Mouse (Mus musculus) liver, postnatal 0 days (tissue): ENCODE measurements around the gene Pdzd2. TPM values are rescaled to one million over a fixed set of nuclear protein-coding genes. Genes with fewer than 3 reads are reported as not detected.

ENCODE experiments used
- ATAC-seq: fragments of 200-750 bp; cut with Nextera tagmentation; 2 replicates; pipeline ENCODE4 v1.8.0; 2017; ENCODE audit warnings: mild to moderate bottlenecking, moderate library complexity
- DNase-seq: peaks from one replicate; pipeline ENCODE4 v3.0.0-alpha.2; 2016
- H3K27ac ChIP-seq: fragments of 300-500 bp; sonication (generic); 2 replicates; pipeline ENCODE4 v1.5.1; 2014; ENCODE audit warnings: antibody characterized with exemption, moderate library complexity, mild to moderate bottlenecking, low read depth
- H3K27me3 ChIP-seq: fragments of 300-500 bp; sonication (generic); 2 replicates; pipeline ENCODE4 v1.6.1; 2014; ENCODE audit warnings: low read length, control low read depth, mixed read lengths; ENCODE audit not compliant: insufficient read depth
- H3K36me3 ChIP-seq: fragments of 300-500 bp; sonication (generic); replicated peaks from 2 replicates; pipeline ENCODE4 v1.6.1; 2014; ENCODE audit warnings: mild to moderate bottlenecking, control low read depth, low read length, moderate library complexity, mixed read lengths; ENCODE audit not compliant: insufficient read depth
- H3K4me1 ChIP-seq: fragments of 300-500 bp; sonication (generic); 2 replicates; pipeline ENCODE4 v1.6.1; 2014; ENCODE audit warnings: antibody characterized with exemption, mild to moderate bottlenecking, control low read depth; ENCODE audit not compliant: insufficient read depth
- H3K4me2 ChIP-seq: fragments of 300-500 bp; sonication (generic); 2 replicates; pipeline ENCODE4 v1.6.1; 2014; ENCODE audit warnings: low read depth, mild to moderate bottlenecking, low read length, moderate library complexity, mixed read lengths
- H3K4me3 ChIP-seq: fragments of 300-500 bp; sonication (generic); 2 replicates; pipeline ENCODE4 v1.5.1; 2014; ENCODE audit warnings: low read depth, low read length
- H3K9ac ChIP-seq: fragments of 300-500 bp; sonication (generic); replicated peaks from 2 replicates; pipeline ENCODE4 v1.6.1; 2014; ENCODE audit warnings: mild to moderate bottlenecking, moderate library complexity
- H3K9me3 ChIP-seq: fragments of 300-500 bp; sonication (generic); 2 replicates; pipeline ENCODE4 v1.6.1; 2016; ENCODE audit warnings: mild to moderate bottlenecking, control low read depth, low read length, mixed read lengths
- CTCF ChIP-seq: sonication (generic); IDR thresholded peaks from 2 replicates; pipeline ENCODE4 v1.5.1; 2016; ENCODE audit warnings: antibody characterized with exemption, low read depth
- EP300 ChIP-seq: IDR thresholded peaks from 2 replicates; pipeline ENCODE4 v1.6.1; 2016; ENCODE audit warnings: antibody characterized with exemption, low read depth, mild to moderate bottlenecking
- WGBS: fragments of 180-500 bp; shearing (Covaris S2); extraction: QIAGEN DNeasy Blood & Tissue Kit; methylation state at CpG from one replicate; pipeline ENCODE4 v1.1.7; 2014; ENCODE audit not compliant: insufficient replicate concordance; 5-methylcytosine and 5-hydroxymethylcytosine counted together
- polyA plus RNA-seq: library from polyadenylated mRNA; unstranded; fragments of >200 nt; fragmentation: Nextera tagmentation; extraction: Ambion mirVana; gene quantifications from 2 replicates; pipeline ENCODE4 v1.2.1, GENCODE M21; 2015

Pdzd2 gene
- polyA plus RNA-seq, 1 experiment from 2014 or later, result 1.3 TPM

- Histone ChIP-seq H3K9me3 (no peaks in the 10 kb centered on the region), H3K36me3 (no peaks in the 10 kb centered on the region), H3K4me2 (no peak overlapping the region), H3K4me3 (no peak overlapping the region), H3K27ac (no peak overlapping the region), H3K27me3 (no peaks in the 10 kb centered on the region), H3K4me1 (no peaks in the 10 kb centered on the region), H3K9ac (no peak overlapping the region)
- DNase-seq (no peak), ATAC-seq (no peak)
- 83% methylated on average over 6 of the region's 6 CpGs for WGBS
- TF ChIP-seq CTCF (no peak), EP300 (no peak)
Observed at GRCm38 (mm10) chr15:12542316-12542715, 197.4 kb downstream of the Pdzd2 start.

GRCm38 (mm10) chr15:12539618-12540302 lies 200.0 kb downstream of the Pdzd2 start:
- no peak overlapping the region for H3K4me2 ChIP-seq
- no peaks in the 10 kb centered on the region for H3K27me3 ChIP-seq
- ATAC-seq (no peak), DNase-seq (no peak)
- no peak for TF ChIP-seq CTCF
- TF ChIP-seq EP300, result no peak
- H3K9ac ChIP-seq, result no peak overlapping the region
- H3K36me3 ChIP-seq, result no peaks in the 10 kb centered on the region
- H3K4me1 ChIP-seq, result no peaks in the 10 kb centered on the region
- no peaks in the 10 kb centered on the region for H3K9me3 ChIP-seq
- H3K27ac ChIP-seq, result no peak overlapping the region
- 82% methylated on average over 11 of the region's 11 CpGs for WGBS
- no peak overlapping the region for H3K4me3 ChIP-seq

- no peaks in the 10 kb centered on the region for H3K27me3 ChIP-seq
- H3K9me3 ChIP-seq, result no peaks in the 10 kb centered on the region
- H3K27ac ChIP-seq, result no peak overlapping the region
- no peak overlapping the region for H3K4me2 ChIP-seq
- H3K4me3 ChIP-seq, result no peak overlapping the region
- 78% methylated on average over 5 of the region's 5 CpGs for WGBS
- H3K36me3 ChIP-seq, result no peaks in the 10 kb centered on the region
- H3K4me1 ChIP-seq, result no peaks in the 10 kb centered on the region
- no peak for TF ChIP-seq EP300
- no peak for TF ChIP-seq CTCF
- no peak for DNase-seq
- ATAC-seq, result no peak
- no peak overlapping the region for H3K9ac ChIP-seq
Observed at GRCm38 (mm10) chr15:12533254-12533653, 206.5 kb downstream of the Pdzd2 start.

- DNase-seq (no peak), ATAC-seq (no peak)
- no peak overlapping the region for H3K9ac ChIP-seq
- 74% methylated on average over 4 of the region's 4 CpGs for WGBS
- H3K36me3 ChIP-seq, result no peaks in the 10 kb centered on the region
- H3K4me3 ChIP-seq, result no peak overlapping the region
- no peak overlapping the region for H3K27ac ChIP-seq
- no peak overlapping the region for H3K4me2 ChIP-seq
- H3K9me3 ChIP-seq, result no peaks in the 10 kb centered on the region
- TF ChIP-seq EP300, result no peak
- TF ChIP-seq CTCF, result no peak
- no peaks in the 10 kb centered on the region for H3K27me3 ChIP-seq
- no peaks in the 10 kb centered on the region for H3K4me1 ChIP-seq
Observed at GRCm38 (mm10) chr15:12532568-12532967, 207.2 kb downstream of the Pdzd2 start.

- H3K27me3 ChIP-seq, result no peaks in the 10 kb centered on the region
- no peak overlapping the region for H3K9ac ChIP-seq
- no peak for ATAC-seq
- H3K36me3 ChIP-seq, result no peaks in the 10 kb centered on the region
- WGBS, result 71% methylated on average over 7 of the region's 7 CpGs
- TF ChIP-seq CTCF, result no peak
- TF ChIP-seq EP300, result no peak
- H3K9me3 ChIP-seq, result no peaks in the 10 kb centered on the region
- H3K27ac ChIP-seq, result no peak overlapping the region
- no peak overlapping the region for H3K4me3 ChIP-seq
- H3K4me2 ChIP-seq, result no peak overlapping the region
- no peaks in the 10 kb centered on the region for H3K4me1 ChIP-seq
- no peak for DNase-seq
Observed at GRCm38 (mm10) chr15:12522810-12523209, 216.9 kb downstream of the Pdzd2 start.

- TF ChIP-seq CTCF (no peak), EP300 (no peak)
- H3K9ac ChIP-seq, result no peak overlapping the region
- no peaks in the 10 kb centered on the region for H3K9me3 ChIP-seq
- H3K36me3 ChIP-seq, result no peaks in the 10 kb centered on the region
- H3K4me2 ChIP-seq, result no peak overlapping the region
- ATAC-seq (no peak), DNase-seq (no peak)
- H3K27me3 ChIP-seq, result no peaks in the 10 kb centered on the region
- H3K4me3 ChIP-seq, result no peak overlapping the region
- 71% methylated on average over 9 of the region's 9 CpGs for WGBS
- no peak overlapping the region for H3K27ac ChIP-seq
- no peaks in the 10 kb centered on the region for H3K4me1 ChIP-seq
Observed at GRCm38 (mm10) chr15:12520292-12520691, 219.4 kb downstream of the Pdzd2 start.
